Mouse (Mus musculus) heart, adult 2 months (tissue): Measurements from ENCODE around the gene Inafm1.

Source experiments
- CTCF ChIP-seq: fragments of 200-600 bp; IDR thresholded peaks from 2 replicates; pipeline ENCODE4 v1.8.1; 2022; ENCODE audit warnings: antibody characterized with exemption, mild to moderate bottlenecking, moderate library complexity
- EP300 ChIP-seq: fragments of 200-500 bp; IDR thresholded peaks from 2 replicates; pipeline ENCODE4 v1.6.1; 2011; ENCODE audit warnings: low read depth, low read length, control low read depth; ENCODE audit not compliant: insufficient read depth
- POLR2A ChIP-seq: fragments of 200-500 bp; IDR thresholded peaks from 2 replicates; pipeline ENCODE4 v1.6.1; 2011; ENCODE audit warnings: mild to moderate bottlenecking, low read depth, low read length, control low read depth; ENCODE audit not compliant: insufficient read depth

DNA sequence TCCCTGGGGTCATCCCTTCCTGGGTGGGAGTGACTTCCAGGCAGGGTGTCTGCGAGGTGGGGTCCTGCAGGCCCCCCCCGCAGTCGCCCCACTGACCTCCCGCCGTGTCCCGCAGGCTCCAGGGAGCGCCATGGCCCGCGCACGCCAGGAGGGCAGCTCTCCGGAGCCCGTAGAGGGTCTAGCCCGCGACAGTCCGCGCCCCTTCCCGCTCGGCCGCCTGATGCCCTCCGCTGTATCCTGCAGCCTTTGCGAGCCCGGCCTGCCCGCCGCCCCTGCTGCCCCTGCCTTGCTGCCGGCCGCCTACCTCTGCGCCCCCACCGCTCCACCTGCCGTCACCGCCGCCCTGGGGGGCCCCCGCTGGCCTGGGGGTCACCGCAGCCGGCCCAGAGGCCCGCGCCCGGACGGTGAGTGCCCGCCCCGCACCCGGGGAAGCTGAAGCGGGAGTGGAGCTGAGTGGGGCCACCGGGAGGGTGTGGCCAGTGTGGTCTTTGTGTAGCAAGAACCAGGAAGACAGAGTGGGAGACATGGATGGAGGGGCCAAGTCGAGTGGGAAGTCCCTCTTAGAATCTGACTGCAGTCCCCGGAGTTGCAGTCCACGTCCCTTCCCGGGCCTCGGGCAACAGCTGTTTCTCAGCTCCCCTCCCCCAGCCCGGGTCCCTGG lies 38.7 kb upstream of the Inafm1 start:
- TF ChIP-seq CTCF = no peak
- no peak for TF ChIP-seq EP300
- TF ChIP-seq POLR2A = no peak; the same call in 1 of the 2 replicates
